Mouse (Mus musculus) Patski (cell line): Measurements from ENCODE around the gene Parm1. TPM values are rescaled to one million over a fixed set of nuclear protein-coding genes. Genes with fewer than 3 reads are reported as not detected.
A peak's percentile ranks its signal among the peaks of the same experiment; 100 is the strongest.

Experiments used
- ATAC-seq: fragments of 100-300 bp; one replicate; pipeline ENCODE4 v1.8.0; 2021
- CTCF ChIA-PET: fragments of 350-600 bp; sonication (Branson Sonifier 250); formaldehyde crosslinking; loops from one replicate; lab custom pipeline; 2022; ENCODE audit warnings: inconsistent platforms; lab: Charles Lee
- POLR2A ChIA-PET: fragments of 350-600 bp; sonication (Branson Sonifier 250); formaldehyde crosslinking; loops from one replicate; lab custom pipeline; 2022; ENCODE audit warnings: antibody characterized with exemption, inconsistent platforms; lab: Charles Lee
- DNase-seq: peaks from one replicate; pipeline ENCODE4 v3.0.0-alpha.2; 2011; ENCODE audit warnings: low read depth, low spot score
- H3K27me3 ChIP-seq: fragments of 371-371 bp; one replicate; pipeline ENCODE4 v1.5.1; 2021
- CTCF ChIP-seq: fragments of 100-300 bp; IDR thresholded peaks from one replicate; pipeline ENCODE4 v1.5.1; 2021
- in situ Hi-C: fragments of 300-500 bp; cut with MboI; formaldehyde crosslinking; loops from 3 replicates; pipeline ENCODE4 v1.11.1; 2018; ENCODE audit warnings: low pct_unique_long_range_greater_than_20kb, mixed read lengths
- polyA plus RNA-seq: library from polyadenylated mRNA; unstranded; gene quantifications from one replicate; pipeline ENCODE4 v1.2.3, GENCODE M21; 2021

The Parm1 gene
- polyA plus RNA-seq = 222 TPM

DNA sequence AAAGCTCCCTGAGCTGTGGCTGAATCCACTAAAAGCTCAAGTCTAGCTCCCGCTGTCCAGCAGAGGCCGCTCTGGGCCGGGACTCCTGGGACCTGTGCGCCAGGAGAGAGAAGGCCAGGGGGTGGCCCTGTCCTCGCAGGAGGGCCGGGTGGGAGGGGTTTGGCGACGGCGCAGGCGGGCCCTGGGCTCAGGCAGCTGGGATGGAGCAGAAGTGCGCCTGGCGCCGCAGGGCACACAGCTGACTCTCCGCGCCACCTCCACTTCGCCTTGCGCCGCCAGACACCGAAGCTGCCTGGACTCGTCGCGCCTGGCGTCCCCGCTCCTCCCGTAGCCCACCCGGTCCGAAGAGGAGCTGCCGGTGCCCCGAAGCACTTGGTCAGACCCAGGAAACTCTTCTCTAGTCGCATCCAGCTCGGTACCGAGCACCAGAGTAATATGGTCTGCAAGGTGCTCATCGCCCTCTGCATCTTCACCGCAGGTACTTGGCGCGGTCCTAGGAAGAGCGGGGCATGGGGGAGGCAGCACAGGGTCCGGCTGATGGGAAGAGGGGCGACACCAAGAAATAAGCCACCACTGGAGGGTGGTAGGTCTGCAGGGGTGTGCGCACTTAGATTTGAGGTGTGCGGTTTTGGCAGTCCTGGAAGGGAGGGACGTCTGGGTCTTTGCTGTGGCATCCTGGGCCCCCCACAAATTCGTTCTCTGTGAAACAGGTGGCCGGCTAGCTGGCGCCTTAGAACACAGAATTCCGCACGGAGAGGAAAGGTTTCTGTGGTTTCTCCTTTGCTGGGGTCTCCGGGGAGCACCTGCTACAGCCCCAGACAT, at the start of gene Parm1:
Gene Parm1, plus strand, starts transcription at position 136 of the 822 bp plus-strand sequence.
- DNase-seq (peak; percentile 78), ATAC-seq (peak; percentile 99)
- H3K27me3 ChIP-seq = no peaks in the 10 kb centered on the region
- CTCF ChIA-PET = interaction anchor here (0.6 to 3.7 kb wide), 14 partner anchors 10 to 486 kb away, joined by 3 to 19 read pairs (median 4); no protein-coding TSS in a partner anchor
- POLR2A ChIA-PET = interaction anchor here (0.6 to 2.1 kb wide), 4 partner anchors 84 to 444 kb away, joined by 3 to 10 read pairs (median 4); partner anchors contain the start of gene Rchy1
- TF ChIP-seq CTCF = peak; percentile 97
- in situ Hi-C loops = loop anchor here (5.0 to 25.0 kb wide), 4 partner anchors 345 to 720 kb away; no protein-coding TSS in a partner anchor

DNA sequence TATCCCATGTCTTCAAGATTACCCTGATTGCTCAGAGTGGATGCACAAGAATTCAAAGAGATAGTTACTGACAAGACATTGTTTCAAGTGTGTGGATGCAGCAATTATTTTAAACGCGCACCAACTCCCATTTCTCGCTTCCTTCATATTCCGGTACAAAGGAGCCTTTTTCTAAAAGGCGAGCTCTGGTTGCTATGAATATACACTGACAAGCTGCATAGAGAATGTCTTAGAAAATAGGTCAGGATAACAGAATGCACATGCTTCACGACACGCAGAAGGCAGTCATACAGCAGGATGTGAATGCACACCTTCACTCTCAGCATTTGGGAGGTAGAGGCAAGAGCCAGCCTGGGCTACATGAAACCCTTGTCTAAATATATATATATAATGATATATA, 42.2 kb upstream of the Parm1 start:
- H3K27me3 ChIP-seq = peaks cover 8% of the 10 kb centered on the region
- DNase-seq (no peak), ATAC-seq (no peak)
- in situ Hi-C loops = no loop called here
- no peak for TF ChIP-seq CTCF
- POLR2A ChIA-PET = no interaction called here
- CTCF ChIA-PET = interaction anchor here (1.6 to 2.2 kb wide), 2 partner anchors 10 to 19 kb away, joined by 5 to 10 read pairs; no protein-coding TSS in a partner anchor

- TF ChIP-seq CTCF = no peak
- no peak for DNase-seq
- H3K27me3 ChIP-seq = no peaks in the 10 kb centered on the region
- in situ Hi-C loops = no loop called here
- POLR2A ChIA-PET = no interaction called here
- CTCF ChIA-PET = interaction anchor here (1.1 to 2.2 kb wide), 3 partner anchors 11 to 18 kb away, joined by 3 to 10 read pairs (median 3); no protein-coding TSS in a partner anchor
- no peak for ATAC-seq
Observed at GRCm38 (mm10) chr5:91476863-91477262, 40.6 kb upstream of the Parm1 start.

- in situ Hi-C loops = no loop called here
- CTCF ChIA-PET = no interaction called here
- TF ChIP-seq CTCF = no peak
- POLR2A ChIA-PET = interaction anchor here (0.6 kb wide), 1 partner anchor 710 kb away, joined by 3 read pairs; no protein-coding TSS in a partner anchor
- H3K27me3 ChIP-seq = peaks cover 4% of the 10 kb centered on the region
- ATAC-seq = no peak
- DNase-seq = no peak
Observed at GRCm38 (mm10) chr5:91478673-91479072, 38.7 kb upstream of the Parm1 start.

GRCm38 (mm10) chr5:91480129-91480528, 37.3 kb upstream of the Parm1 start:
- in situ Hi-C loops = no loop called here
- DNase-seq = no peak
- no peak for ATAC-seq
- peaks cover 7% of the 10 kb centered on the region for H3K27me3 ChIP-seq
- no peak for TF ChIP-seq CTCF
- ChIA-PET POLR2A (no interaction called here), CTCF (no interaction called here)

GRCm38 (mm10) chr5:91484324-91484723, 33.1 kb upstream of the Parm1 start:
- TF ChIP-seq CTCF = no peak
- ChIA-PET POLR2A (no interaction called here), CTCF (interaction anchor here (0.8 kb wide), 1 partner anchor 377 kb away, joined by 3 read pairs; no protein-coding TSS in a partner anchor)
- in situ Hi-C loops = no loop called here
- DNase-seq = no peak
- peaks cover 14% of the 10 kb centered on the region for H3K27me3 ChIP-seq
- ATAC-seq = no peak

- no peak for TF ChIP-seq CTCF
- ChIA-PET CTCF (interaction anchor here (1.1 to 1.3 kb wide), 2 partner anchors 19 to 27 kb away, joined by 5 read pairs; no protein-coding TSS in a partner anchor), POLR2A (interaction anchor here (0.8 kb wide), 1 partner anchor 109 kb away, joined by 4 read pairs; no protein-coding TSS in a partner anchor)
- in situ Hi-C loops = no loop called here
- H3K27me3 ChIP-seq = peaks cover 5% of the 10 kb centered on the region
- DNase-seq (no peak), ATAC-seq (no peak)
Observed at GRCm38 (mm10) chr5:91494456-91494855, 23.0 kb upstream of the Parm1 start.

GRCm38 (mm10) chr5:91501361-91501760, 16.1 kb upstream of the Parm1 start:
- in situ Hi-C loops = loop anchor here (25.0 kb wide), 1 partner anchor 736 kb away; no protein-coding TSS in a partner anchor
- ATAC-seq (no peak), DNase-seq (no peak)
- no peak for TF ChIP-seq CTCF
- CTCF ChIA-PET = no interaction called here
- H3K27me3 ChIP-seq = peaks cover 3% of the 10 kb centered on the region
- POLR2A ChIA-PET = no interaction called here

DNA sequence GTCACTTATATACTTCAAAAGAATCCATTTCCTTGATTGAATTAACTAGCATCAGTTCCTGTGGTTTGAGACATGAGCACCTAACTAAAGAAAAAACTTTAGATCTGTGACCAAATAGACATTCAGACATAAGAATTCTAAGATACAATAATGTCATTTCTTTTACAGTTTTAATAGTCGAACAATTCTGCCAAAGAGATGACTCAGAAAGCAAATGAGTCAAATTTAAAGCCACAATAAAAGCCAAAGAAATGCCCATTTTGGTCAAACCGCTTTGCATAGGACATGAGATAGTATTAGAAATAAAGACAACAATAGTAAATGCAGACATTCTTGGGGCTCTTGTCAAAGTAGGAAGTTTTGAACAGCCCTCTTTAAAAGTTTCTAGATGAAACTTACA, 15.0 kb upstream of the Parm1 start:
- H3K27me3 ChIP-seq = no peaks in the 10 kb centered on the region
- no peak for TF ChIP-seq CTCF
- in situ Hi-C loops = loop anchor here (25.0 kb wide), 1 partner anchor 735 kb away; no protein-coding TSS in a partner anchor
- no peak for ATAC-seq
- no peak for DNase-seq
- CTCF ChIA-PET = no interaction called here
- POLR2A ChIA-PET = no interaction called here

GRCm38 (mm10) chr5:91504320-91504922, 13.0 kb upstream of the Parm1 start:
- no peak for DNase-seq
- no peaks in the 10 kb centered on the region for H3K27me3 ChIP-seq
- CTCF ChIA-PET = interaction anchor here (1.5 kb wide), 1 partner anchor 12 kb away, joined by 3 read pairs; no protein-coding TSS in a partner anchor
- ATAC-seq = no peak
- POLR2A ChIA-PET = interaction anchor here (0.6 kb wide), 1 partner anchor 35 kb away, joined by 3 read pairs; no protein-coding TSS in a partner anchor
- no peak for TF ChIP-seq CTCF
- in situ Hi-C loops = loop anchor here (25.0 kb wide), 1 partner anchor 733 kb away; no protein-coding TSS in a partner anchor
